Mouse (Mus musculus): ENCODE data around the gene Dock3.
A peak's percentile ranks its signal among the peaks of the same experiment; 100 is the strongest.
"Not testable (repeated sequence)": the region's sequence is repeated elsewhere in the genome, so short reads cannot be mapped to it uniquely, and the experiment has no call there.

Gene Dock3

DNA sequence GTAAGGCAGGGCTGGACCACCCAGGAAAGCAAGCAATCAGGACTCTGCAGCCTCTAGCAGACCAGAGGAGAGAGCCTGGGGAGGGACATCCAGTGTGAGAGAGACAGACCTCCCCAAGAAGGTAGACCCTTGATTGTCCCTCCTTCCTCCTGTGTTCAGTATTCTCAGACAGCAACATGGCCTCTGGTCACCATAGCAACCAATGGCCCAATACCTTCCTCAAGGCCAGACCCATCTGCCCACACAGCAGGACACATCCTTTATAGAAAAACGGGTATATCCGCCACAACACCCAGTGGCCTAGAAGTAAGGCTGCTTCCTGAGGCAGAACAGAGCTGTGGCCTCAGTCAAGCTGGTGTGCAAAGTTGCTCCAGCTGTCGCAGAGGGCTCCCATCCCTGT lies 23.9 kb upstream of the Dock3 start:
- DNase-seq, result no peak

DNA sequence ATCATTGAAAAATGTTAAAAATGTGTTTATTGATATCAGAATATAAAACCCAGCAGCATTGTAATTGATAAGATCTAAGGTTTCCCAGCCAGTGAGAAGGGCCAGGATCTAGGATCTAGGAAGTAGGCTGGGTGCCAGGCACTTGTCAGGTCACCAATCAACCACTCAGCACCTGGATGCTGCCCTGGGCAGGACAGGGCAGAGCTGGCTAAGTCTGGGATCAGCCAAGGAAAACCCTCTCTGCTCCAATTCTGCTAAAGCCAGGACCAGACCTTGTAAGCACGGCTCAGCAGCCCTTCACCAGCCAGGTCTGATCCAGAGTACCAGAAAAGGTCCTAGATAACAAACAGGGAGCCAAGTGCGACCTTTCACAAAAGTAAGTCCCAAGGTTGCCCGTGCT lies 23.2 kb upstream of the Dock3 start:
- no peak for DNase-seq

GRCm38 (mm10) chr9:107254476-107254875 lies 22.8 kb upstream of the Dock3 start:
- no peak for DNase-seq

DNA sequence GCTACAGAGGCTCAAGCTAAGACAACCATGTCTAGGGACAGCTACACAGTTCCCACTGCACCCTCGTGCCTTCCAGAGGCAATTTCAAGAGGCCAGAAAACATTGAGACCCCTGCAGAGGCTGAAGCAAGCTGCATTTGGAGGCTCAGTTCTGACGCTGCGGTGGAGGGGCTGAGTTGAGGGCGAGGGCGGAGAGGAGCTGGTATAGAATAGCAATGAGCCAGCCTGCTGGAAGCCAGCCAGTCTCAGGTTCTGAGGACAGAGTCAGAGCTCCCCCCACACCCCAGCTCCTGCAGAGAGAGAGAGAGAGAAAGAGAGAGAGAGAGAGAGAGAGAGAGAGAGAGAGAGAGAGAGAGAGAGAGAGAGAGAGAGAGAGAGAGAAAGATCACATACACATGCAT lies 20.5 kb upstream of the Dock3 start:
- no peak for DNase-seq

- no peak for DNase-seq
Measured at GRCm38 (mm10) chr9:107250416-107251337, 19.0 kb upstream of the Dock3 start.

GRCm38 (mm10) chr9:107249154-107249553 lies 17.4 kb upstream of the Dock3 start:
- no peak for DNase-seq

DNA sequence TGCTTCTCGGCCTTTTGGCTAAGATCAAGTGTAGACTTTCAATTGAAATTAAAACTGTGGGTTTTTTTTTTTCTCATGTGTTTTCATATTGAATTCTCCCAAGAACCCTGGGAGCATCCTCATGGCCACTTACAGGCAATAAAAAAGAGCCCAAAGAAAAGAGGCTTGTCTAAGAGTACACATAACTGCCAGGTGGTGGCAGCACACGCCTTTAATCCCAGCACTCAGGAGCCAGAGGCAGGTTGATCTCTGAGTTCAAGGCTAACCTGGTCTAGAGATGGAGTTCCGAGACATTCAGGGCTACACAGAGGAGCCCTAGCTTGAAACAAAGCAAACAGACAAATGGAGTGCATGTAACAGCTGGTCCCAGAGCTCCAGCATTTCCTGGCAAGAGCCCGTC lies 14.5 kb upstream of the Dock3 start:
- peak; percentile 29 for DNase-seq

DNA sequence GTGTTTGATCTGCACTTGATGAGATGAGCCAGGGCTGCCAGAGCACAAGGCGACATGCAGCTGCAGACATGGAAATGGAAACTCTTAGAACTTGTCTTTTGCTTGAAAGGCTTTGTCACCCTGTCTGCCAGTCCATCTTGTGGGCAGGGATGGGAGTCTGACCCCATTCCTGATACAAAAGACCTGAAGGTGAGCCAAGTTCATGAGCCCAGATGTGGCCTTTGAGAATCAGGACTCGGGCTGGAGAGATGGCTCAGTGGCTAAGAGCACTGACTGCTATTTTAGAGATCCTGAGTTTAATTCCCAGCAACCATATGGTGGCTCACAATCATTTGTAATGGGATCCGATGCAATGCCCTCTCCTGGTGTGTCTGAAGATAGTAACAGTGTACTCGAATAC lies 13.6 kb upstream of the Dock3 start:
- DNase-seq, result no peak

DNA sequence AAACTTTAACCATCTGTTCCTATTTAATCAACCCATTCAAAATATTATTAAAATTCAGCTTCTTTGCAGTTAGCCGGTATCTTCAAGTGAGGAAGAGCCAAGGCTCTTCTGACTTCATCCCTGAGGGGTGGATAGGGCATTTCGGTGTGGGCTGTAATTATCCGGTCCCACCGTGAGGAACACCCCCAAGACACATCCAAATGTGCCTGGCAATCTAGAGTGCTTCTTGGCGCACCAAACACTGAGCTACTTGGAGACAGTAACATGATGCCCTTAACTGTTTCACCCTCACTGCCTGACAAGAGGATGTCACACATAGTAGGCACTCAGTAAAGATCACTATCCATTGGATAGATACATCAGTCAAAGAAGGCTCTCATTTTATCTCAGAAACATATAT lies 4.4 kb upstream of the Dock3 start:
- DNase-seq, result no peak

GRCm38 (mm10) chr9:107235261-107235660 lies 3.6 kb upstream of the Dock3 start:
- DNase-seq, result no peak

- DNase-seq, result no peak
Measured at GRCm38 (mm10) chr9:107232140-107232539, 431 bp upstream of the Dock3 start.

GRCm38 (mm10) chr9:107230991-107231538 lies 644 bp downstream of the Dock3 start:
- DNase-seq, result peak; percentile 31

- no peak for DNase-seq
Measured at GRCm38 (mm10) chr9:107224597-107224996, 7.1 kb downstream of the Dock3 start.

- not testable (repeated sequence) for DNase-seq
Measured at GRCm38 (mm10) chr9:107174831-107175230, 56.9 kb downstream of the Dock3 start.

DNA sequence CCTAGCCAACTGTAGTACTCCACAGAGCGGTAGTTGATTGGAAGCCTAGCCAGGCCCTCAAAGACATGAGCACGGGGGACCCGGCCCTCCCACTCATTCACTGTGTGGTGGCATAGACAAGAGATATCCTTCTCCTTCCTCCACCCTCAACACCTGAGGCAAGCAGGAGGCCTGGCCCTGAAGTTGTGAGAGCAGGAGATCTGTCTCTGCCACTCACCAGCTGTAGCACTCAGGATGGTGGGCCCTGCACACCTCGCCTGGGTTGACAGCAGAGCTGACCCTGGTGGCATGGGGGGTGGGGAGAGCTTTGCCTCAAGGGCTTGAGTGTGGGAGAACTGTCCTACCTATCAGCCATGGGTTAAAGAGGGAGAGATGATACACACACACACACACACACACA lies 65.9 kb downstream of the Dock3 start:
- DNase-seq, result no peak

- DNase-seq, result no peak
Measured at GRCm38 (mm10) chr9:107164825-107165224, 66.9 kb downstream of the Dock3 start.

DNA sequence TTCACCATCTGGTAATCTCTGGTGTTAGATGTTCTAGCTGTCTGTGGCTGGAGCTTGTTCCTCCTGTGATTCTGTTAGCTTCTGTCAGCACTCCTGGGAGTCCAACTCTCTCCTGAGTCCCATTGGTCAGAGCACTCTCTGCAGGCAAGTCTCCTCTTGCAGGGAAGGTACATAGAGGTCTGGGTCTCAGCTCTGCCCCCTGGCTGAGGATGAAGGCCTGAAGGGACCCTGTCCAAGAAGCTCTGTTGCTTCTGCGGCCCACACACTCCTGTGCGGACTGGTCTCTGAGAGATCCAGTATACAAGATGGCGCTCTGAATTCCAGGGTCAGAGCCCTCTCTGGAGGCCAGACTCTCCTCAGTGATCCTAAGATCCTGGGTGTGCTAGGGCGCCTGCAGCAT lies 75.3 kb downstream of the Dock3 start:
- DNase-seq, result not testable (repeated sequence)

DNA sequence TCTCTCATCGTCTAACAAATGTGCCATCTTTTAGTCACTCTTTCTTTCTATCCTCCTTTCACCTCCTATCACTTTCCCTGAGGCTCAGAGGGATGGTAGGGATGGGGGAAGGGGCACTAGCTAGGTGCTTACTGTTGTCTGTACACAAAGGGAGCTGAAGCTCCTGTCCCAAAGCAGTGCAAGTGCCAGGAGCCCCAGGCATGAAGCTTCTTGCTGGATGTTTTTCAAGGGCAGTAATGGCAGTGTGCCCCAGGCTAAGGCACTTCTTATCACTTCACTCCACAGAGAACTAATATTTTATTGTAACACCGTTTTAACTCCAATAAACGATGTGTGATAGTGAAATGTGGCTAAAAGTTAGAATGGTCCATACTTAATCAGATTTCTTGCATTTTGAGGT lies 118.9 kb downstream of the Dock3 start:
- DNase-seq, result no peak

GRCm38 (mm10) chr9:107112056-107112455 lies 119.7 kb downstream of the Dock3 start:
- DNase-seq, result no peak

- no peak for DNase-seq
Measured at GRCm38 (mm10) chr9:107099487-107099886, 132.2 kb downstream of the Dock3 start.

DNA sequence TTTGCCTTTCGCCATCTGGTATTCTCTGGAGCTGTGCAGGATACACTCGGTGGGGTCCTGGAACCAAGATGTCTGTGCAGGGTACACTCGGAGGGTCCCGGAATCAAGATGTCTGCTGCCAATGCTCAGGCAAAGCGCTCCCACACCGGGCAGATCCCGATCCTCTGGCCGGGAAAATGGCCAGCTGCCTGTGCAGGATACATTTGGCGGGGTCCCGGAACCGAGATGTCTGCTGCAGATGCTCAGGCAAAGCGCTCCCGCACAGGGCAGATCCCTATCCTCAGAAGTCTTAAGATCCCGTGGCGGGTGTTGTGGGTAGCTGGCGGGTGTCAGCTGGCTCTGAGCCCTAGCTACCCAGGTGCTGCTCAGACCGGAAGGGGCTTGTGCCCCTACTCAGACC lies 142.3 kb downstream of the Dock3 start:
- not testable (repeated sequence) for DNase-seq

DNA sequence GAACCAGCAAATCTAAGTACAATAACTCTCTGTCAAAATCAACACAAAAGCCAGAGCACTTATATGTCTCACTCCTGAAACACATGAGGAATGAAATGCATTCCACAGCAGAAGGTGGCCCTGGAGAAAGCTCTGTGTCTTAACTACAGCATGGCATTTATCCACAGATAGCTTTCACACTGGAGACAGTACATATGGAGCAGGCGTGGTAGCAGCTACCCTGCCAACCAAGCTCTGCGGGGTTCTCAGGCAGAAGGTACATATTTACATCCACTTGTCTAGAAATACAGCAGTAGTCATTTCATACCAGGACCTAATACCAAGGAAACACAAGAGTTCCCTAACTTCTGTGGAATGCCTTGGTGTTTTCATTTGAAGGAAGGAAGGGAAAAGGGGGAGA lies 144.2 kb downstream of the Dock3 start:
- DNase-seq, result no peak

DNA sequence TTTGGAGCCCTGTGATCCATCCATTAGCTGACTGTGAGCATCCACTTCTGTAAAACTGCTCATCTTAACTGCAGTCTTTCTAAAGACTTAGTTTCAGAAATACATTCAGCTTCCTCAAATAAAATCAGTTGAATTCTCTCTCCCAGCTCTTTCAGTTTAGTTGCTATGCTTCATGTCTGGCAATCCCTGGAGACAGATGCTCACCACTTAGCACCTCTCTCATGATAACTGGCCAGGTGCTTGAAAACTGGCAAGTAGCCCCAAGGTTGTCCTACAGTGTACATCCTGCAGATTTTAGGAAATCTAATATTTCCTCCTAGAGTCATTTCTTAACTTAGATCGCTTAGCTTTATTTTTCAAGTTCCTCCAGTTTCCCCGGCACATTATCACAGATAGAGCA lies 193.8 kb downstream of the Dock3 start:
- no peak for DNase-seq

- no peak for DNase-seq
Measured at GRCm38 (mm10) chr9:107027586-107027985, 204.1 kb downstream of the Dock3 start.

DNA sequence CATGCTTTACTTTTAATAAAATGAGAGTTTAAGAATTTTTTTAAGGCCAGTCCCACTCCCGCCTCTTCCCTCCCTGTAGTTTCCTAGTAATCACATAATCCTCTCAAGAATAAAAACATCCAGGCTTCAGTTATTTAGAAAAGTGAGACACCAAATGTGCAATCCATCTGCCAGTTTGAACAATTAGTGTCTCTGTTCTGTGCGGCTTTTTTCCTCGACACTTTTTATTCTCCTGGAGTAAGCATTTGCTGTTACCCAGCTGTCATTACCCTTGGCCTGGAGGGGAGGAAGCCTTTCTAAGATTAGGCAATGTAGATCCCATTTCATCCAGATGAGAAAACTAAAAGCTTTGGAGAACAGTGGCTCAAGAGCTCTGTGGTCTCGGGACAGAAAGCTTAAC lies 221.9 kb downstream of the Dock3 start:
- DNase-seq, result no peak

Measured in thymus, postnatal 14 days (tissue).